Mouse (Mus musculus) gastrocnemius, adult 8-10 months (tissue): Measurements from ENCODE around the gene Ugt1a6b. TPM values are rescaled to one million over a fixed set of nuclear protein-coding genes. Genes with fewer than 3 reads are reported as not detected.

Experiments used
- DNase-seq, 2 experiments: peaks; one replicate each; pipeline ENCODE4 v3.0.0; 2022; ENCODE audit warnings: low spot score in 2 of 2
- total RNA-seq, 4 experiments: library from RNA; stranded (reverse); gene quantifications; 2 replicates each; pipeline ENCODE4 v1.2.4; 2022

The Ugt1a6b gene
- total RNA-seq, 4 experiments from 2014 or later: 0.72 to 1.3 TPM; not detected in 2

DNA sequence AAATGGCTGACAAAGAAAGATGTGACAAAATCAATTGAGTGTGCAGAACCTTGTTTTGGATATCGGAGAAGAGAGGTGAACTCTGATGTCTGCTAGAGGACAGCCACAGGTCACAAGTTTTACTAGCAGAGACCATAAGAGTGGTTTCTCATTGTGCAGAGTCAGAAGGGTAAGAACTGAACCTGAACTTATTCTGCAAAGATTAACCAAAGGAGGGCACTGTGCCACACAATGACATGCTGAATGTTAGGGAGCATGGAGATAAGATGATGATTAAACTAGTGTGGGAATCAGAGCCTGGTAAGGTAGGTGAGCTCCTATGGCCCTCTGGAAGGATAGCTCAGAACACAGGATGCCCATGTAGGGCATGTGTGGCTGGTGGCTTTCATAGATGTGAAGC, 92.6 kb downstream of the Ugt1a6b start:
- DNase-seq: no peak

DNA sequence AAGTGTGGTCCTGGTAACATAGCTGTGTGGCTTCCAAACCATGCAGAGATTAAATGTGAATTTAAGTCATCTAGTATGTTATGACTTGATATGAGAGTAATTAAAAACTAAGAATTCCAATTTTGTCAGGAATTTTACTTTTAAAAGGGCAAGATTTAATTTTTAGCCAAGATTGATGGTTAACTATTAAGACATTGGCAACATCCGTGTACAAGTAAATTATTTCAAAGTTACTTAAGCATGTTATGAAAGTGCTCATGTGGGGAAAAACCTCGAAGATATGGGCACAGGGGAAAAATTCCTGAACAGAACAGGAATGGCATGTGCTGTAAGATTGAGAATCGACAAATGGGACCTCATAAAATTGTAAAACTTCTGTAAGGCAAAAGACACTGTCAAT, 94.4 kb downstream of the Ugt1a6b start:
- no peak for DNase-seq

DNA sequence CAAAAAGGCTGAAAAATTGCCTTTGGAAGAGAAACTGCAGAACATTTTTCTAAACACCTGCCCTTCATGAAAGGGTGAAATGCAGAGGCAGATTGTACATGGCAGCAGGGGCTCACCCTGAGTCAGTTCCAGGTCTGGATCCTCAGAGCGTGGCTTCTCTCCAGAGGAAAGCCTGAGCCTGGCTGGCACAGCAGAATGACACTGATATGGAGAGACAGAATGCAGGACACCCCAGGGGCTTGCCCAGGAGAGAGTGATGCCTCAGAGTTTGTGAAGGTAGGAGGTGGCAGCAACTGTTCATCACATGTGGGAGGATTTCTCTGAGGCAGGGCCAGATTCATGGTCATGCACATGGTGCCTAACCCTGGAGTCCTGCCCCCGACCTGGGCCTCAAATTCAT, 96.9 kb downstream of the Ugt1a6b start:
- DNase-seq: no peak

DNA sequence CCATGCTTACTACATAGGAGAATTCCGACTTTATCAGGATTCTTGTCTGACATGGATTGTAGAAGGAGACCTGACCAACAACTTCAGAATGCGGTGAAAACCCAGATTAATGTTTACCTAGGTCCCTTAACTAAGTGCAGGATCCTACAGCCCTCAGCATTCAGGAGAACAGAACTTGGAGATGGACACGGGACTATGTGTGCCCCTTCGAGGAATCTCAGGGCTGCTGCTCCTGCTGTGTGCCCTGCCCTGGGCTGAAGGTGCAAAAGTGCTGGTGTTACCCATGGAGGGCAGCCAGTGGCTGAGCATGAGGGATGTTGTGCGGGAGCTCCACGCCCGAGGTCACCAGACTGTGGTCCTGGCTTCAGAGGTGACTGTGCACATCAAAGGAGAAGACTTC, 97.4 kb downstream of the Ugt1a6b start, which contains the start of gene Ugt1a2:
Ugt1a2 (plus strand) TSS at position 146 of the 400 bp plus-strand sequence.
- DNase-seq: no peak

DNA sequence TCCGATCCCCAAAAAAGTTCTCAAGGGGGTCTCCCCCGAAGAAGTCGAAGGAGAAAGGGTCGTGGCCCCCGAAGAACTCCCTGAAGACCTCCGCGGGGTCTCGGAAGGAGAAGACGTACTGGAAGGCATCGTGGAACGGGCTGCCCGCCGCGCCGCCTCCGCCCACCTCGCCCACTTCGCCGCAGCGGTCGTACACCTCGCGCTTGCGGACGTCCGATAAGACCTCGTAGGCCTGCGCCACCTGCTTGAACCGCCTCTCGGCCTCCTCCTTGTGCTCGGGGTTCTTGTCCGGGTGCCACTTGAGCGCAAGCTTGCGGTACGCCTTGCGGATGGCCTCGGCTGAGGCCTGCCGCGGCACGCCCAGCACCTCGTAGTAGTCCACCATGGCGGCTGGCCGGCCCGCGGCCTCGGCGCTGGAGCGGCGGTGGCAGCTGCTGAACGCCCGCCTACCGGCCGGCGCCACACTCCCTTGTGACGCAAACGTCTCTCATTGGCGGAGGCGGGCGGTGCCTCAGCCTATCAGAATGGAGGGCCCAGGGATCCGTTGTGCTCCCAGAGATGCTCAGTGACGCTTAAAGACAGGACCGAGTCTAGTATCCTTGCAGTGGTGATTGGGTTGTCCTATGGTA, 102.4 kb downstream of the Ugt1a6b start, which contains the start of gene Dnajb3:
Dnajb3 (minus strand) TSS at position 489 of the 629 bp plus-strand sequence.
- no peak for DNase-seq

DNA sequence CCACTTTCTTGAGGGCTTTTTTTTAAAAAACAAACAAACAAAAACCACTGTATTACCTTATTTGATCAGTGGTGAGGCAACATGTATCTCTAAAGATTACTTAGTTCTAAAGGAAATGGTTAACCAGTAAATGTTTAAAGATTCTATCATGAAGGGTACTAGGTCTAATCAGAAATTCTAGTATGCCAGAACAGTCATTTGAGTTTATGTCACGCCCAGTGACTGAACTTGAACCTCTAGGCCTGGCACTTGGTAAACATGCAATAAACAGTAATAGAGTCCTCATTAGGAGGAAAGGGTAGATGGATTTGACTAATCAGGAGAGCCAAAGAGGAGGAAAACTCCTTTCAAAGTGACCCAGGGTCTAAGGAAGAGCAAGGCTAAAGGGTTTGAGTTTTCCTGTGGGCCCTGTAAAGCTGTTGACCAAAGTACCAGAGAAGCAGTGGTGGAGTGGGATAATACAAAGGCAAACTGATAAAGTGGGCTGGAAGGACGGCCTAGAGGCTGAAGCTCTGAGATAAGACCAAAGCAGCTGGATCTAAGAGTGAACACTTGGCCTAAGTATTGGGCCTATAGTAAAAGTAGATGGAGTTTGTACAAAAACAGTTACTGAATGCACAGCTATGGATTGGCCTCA, 103.9 kb downstream of the Ugt1a6b start:
- no peak for DNase-seq

DNA sequence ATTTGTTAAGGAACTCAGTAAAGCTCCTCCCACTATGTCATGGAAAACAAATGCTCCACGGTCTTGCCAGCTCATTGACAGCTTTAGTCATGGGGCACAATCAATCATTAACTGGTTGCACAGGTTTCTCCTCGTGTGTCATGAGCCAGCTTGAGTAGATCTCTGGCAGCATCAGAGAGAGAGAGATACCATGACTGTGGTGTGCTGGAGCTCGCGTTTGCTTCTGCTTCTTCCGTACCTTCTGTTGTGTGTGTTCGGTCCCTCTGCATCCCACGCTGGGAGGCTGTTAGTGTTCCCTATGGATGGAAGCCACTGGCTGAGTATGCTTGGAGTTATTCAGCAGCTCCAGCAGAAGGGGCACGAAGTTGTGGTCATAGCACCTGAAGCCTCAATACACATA, 108.8 kb downstream of the Ugt1a6b start, which contains the start of gene Ugt1a1:
Ugt1a1 (plus strand) TSS at position 148 of the 400 bp plus-strand sequence.
- DNase-seq: no peak

DNA sequence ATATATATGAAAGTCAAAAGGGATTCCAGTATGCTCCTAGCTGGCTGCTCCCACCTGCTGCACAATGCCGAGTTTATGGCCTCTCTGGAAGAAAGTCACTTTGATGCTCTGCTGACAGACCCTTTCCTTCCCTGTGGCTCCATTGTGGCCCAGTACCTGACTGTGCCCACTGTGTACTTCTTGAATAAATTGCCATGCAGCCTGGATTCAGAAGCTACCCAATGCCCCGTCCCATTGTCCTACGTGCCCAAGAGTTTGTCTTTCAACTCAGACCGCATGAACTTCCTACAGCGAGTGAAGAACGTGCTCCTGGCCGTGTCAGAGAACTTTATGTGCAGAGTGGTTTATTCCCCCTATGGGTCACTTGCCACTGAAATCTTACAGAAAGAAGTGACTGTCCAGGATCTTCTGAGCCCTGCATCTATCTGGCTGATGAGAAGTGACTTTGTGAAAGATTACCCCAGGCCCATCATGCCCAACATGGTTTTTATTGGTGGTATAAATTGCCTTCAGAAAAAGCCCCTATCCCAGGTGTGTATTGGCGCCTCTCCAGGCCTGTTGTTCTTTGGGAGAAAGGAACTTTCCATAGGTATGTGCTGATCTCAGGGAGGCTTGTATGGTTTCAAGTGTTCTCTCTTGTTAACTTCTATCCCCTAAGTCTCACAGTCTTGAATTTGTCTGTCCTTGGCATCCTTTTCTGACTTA, 109.4 kb downstream of the Ugt1a6b start:
- DNase-seq: peak in 1 of 2 experiments; percentile 11

DNA sequence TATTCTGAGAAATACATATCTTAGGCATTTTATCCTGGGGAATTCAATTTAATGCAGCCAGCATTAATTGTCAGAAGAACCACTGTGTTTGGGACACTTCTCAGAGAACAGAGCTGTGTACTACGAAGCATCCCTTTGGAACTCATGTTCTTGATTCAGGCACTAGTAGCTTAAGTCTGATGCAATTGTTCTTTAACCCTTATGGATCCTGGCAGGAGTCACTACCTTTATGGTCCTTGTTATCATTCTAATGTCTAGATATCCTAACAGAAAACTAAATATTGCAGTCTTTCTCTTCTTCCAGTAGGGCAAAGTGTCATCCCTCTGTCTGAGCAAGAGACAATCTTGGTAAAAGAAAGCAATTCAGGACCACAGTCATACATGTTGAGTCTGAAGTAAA, 110.0 kb downstream of the Ugt1a6b start:
- DNase-seq: no peak

DNA sequence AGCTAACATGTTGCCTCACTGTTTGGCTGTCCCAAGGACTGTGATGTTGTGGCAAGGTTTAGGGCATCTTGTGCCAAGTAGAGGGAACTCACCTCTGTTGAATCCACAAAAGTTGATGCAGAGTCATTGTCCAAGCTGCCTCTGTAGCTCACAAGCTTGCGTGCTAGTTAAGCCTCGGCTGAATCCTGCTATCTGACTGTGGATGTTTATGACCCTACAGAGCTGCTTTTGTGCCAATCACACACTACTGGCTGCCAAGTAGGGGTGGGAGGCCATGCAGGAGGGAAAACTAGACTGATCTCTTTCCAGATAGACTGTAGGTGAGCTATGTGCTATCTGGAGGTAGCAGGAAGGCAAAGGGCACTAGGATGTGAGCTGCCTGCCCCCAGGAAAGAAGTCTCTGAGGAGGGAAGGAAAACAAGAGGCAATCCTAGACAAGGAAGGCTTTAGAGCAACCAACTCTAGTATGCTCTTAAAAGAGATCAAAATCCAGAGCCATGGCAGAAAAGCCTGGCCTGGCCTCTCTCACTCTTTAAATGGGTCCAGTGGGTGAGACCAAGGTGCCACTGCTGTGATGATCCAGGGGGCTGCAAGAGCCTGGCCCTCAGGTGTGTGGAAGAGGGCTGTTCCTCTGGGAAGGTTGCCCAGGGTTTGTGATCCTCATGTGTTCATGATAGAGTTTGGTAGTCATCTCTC, 110.9 kb downstream of the Ugt1a6b start:
- DNase-seq: peak in 1 of 2 experiments; percentile 7

DNA sequence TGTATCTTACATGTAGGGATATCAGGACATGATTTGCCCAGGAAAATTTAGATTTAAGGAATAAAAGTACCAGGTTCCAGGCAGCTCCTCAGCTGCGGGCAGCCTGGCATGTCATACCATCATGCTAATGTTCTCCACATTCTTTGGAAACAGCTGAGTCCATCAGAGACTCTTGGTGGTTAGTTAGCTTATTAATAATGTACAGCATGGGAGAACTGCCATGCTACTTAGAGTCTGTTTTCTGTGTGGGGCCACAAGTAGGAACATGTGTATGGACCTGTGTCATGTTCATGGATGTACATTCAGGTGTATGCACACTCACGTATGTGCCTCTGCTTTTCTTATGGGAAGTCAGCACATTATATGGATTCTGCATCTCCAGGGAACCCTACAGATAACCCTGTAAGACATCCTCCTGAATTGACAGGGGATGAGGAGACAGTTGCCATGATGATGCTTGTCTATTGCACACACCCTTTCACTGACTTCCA, 111.5 kb downstream of the Ugt1a6b start:
- no peak for DNase-seq

DNA sequence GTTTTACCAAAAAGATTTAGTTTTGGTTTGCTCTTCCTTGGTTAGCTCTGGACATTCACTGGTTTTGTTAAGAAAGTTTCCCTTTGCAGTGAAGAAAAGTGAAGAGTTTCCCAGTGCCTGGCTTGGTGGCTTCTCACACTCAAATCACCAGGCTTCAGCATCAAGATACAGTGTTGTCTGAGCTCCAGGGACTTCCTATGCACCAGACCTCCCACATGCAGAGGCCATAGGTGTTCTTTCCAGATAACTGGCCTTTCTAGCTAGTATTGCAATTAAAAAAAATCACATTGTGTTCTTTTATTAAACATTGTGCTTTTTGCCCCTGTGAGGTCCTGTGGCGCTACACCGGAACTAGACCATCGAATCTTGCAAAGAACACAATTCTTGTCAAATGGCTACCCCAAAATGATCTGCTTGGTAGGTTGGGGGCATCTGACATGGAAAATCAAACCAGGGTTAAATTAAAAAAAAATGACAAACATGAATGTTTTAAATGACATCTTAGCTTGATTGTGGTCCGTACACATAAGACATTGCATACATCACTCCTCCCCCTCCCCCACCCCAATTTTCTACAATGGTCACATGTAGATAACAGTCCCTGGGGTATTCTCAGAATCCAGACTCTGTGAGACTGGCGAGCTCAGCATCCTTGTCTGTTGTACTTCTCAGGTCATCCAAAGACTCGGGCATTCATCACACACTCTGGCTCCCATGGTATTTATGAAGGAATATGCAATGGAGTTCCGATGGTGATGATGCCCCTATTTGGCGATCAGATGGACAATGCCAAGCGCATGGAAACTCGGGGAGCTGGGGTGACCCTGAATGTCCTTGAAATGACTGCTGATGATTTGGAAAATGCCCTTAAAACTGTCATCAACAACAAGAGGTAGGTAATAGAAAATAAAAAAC, 112.7 kb downstream of the Ugt1a6b start:
- DNase-seq: no peak

DNA sequence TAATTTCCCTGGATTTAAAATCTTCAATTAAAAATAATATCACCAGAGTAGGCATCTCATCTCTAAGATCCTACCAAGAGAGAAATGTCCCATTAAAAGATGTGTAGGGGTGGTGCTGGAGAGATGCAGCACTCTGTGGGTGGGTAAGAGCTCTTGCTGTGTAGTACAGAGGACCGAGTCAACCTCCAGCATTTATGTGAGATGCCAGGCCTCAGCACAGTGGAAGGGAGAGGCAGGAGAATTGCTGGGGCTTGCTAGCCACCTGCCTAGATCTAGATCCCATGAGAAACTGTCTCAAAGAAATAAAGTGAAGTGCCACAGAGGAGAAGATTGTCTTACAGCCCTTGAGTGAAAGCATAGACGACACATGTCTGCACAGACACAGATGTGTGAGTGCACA, 113.5 kb downstream of the Ugt1a6b start:
- no peak for DNase-seq

DNA sequence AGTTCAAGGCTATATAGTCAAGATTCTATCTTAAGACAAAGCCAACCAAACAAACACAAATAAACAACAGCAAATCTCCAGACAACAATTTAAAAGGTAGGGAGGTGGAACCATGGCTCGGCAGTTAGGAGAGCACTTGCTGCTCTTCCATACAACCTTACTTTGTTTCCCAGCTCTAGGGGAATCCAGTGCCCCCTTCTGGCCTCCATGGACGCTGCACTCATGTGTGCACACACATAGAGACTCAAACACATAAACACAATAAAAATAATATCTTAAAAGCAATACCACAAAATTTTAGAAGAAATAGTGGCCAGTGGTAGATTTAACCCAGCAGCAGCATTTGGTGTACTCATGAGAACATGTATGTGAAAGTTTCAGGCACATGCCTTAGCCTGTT, 114.1 kb downstream of the Ugt1a6b start:
- no peak for DNase-seq

DNA sequence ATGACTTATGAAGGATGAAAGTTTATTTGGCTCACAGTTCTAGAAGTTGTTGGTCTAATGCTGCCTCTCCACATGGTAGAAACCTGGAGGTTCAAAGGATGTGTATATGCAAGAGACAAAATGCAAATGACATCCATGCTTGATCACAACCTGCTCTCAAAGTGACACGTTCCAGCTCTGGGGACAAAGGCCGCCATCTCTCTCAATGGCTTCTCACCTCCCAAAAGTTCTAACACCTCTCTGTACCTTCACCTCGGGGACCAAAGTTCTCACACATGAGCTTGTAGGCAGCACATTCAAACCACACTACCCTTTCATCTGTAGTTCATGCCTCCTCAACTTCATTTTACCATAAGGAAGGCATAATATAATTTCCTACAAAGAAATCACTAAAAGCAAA, 114.5 kb downstream of the Ugt1a6b start:
- DNase-seq: no peak

DNA sequence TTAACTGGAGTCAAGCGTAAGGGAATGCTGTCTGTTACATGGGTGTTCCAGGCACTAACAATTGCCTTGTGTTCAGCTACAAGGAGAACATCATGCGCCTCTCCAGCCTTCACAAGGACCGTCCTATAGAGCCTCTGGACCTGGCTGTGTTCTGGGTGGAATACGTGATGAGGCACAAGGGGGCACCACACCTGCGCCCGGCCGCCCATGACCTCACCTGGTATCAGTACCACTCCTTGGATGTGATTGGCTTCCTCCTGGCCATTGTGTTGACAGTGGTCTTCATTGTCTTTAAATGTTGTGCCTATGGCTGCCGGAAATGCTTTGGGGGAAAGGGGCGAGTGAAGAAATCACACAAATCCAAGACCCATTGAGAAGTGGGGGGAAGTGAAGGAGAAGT, 115.0 kb downstream of the Ugt1a6b start:
- DNase-seq: peak in 1 of 2 experiments; percentile 14

DNA sequence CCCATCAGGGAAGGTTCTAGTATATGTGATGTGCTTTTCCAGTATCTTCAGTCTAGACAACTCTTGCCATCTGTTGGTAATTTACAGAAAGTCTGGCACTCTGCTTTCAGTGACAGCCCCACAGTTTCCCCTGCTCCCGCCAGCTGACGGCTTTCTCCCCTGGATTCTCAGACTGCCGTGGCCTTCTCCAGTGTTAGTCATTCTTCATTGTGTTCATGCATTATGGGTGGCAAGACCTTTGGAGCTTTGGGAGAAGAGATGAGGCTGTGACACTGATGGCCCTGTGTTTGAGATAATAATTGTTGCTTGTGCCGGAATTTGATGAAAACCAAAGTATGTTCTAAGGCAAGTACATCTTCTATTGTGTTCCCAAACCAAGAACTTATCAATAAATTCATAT, 115.5 kb downstream of the Ugt1a6b start:
- no peak for DNase-seq

DNA sequence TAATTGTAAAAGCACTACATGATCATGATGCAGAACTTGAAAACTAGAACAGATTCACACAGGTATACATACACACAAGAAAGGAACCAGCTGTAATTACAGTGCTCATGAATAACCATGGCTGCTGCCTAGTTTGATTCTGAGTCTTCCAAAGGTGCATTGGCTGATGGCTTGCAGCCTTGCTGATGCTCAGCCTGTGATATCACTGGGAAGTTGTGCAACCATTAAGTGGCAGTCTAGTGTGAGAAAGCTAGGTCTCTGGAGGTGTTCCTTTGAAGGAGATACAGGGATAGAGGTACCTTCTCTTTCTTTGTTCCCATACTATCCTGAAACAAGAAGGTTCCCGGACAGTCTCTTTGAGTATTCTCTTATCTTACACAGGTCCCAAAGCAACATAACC, 116.0 kb downstream of the Ugt1a6b start:
- DNase-seq: no peak

DNA sequence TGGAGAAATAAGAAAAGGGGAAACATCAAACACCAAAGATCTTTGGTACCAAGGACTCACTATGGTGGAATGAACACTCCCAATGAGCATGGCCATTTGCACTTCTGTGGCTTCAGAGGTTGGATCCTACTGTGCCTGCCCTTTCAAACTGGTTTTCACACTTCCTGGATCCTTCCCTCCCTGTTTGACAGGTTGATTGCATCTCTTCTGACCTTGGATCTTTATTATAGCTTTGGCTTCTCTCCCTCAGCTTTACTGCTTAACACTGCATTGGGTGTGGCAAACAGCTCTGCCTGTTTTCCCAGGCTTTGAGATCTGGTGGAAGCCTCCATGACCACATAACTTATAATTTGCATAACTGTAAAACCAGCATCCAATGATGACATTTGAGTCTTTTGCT, 117.3 kb downstream of the Ugt1a6b start:
- no peak for DNase-seq

DNA sequence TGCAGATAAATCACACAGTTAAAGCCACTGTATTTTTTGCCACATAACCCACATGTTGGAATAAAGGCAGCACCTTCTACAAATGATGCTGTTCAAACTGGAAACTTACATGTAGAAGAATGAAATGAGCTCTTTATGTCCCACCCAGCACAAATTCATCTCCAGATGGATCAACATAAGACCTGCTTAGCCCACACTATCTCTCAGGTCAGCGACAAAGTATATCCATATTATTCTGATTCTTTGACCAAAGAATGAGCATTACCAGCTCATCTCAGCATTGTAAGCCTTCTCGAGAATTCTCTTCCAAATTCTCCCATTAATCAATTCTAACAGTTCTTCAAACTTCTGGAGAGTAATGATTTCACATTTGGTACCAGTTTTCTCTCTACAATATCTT, 119.2 kb downstream of the Ugt1a6b start:
- DNase-seq: no peak
